Mouse (Mus musculus): ENCODE data around the gene Mllt3.
A peak's percentile ranks its signal among the peaks of the same experiment; 100 is the strongest.
"Not testable (repeated sequence)": the region's sequence is repeated elsewhere in the genome, so short reads cannot be mapped to it uniquely, and the experiment has no call there.

Mllt3 gene

DNA sequence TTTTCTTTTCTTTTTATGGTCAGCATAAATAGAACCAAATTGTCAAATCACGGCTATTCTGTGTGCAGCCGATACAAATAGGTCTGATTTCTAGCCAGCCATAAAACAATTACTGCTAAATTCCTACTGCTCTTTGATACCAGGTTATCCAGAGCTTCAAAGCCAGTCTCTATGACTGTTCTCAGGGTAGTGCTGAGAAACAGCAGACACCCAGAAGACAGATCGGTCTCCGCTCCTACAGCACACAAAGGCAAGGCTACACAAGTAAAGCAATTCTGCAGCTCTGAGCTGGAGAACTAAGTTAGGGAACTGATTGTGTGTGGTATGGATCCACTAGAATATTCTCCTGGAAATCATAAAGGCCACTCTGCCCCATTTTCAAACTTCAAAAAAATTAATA lies 20.4 kb downstream of the Mllt3 start:
- no peak for DNase-seq (ENCODE audit: low read depth, low spot score)

DNA sequence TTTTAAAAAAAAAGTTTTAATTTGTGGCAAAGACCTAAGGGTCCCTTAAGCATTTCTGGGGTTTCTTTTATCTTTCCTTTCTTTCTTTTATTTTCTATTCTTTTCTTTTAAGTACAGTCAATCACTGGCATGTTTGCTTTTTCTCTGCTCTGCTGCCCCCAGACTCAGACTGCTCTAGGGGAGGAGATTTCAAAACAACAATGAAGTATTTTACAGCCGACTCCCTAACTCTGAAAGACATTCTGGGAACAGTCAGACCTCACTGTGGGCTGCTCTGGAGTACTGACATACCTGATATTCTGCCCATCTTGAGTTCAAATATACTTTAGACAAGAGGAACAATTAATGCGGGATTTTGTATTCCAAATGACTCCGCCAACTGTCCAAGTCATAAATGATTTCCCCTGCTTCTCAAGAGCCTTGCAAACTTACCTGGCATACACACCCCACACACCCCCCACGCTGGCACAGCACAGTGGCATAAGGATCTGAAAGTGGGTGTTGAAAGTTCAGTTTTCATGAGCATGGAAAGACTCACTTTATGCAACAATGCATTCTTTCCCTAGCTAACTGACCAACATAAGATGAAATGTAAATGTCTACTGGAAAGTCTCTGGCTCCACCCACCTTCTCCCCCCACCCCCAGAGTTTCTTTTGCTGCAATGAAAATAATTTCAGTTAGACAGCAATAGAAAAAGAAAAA lies 21.1 kb downstream of the Mllt3 start:
- DNase-seq (ENCODE audit: low read depth, low spot score), result no peak

DNA sequence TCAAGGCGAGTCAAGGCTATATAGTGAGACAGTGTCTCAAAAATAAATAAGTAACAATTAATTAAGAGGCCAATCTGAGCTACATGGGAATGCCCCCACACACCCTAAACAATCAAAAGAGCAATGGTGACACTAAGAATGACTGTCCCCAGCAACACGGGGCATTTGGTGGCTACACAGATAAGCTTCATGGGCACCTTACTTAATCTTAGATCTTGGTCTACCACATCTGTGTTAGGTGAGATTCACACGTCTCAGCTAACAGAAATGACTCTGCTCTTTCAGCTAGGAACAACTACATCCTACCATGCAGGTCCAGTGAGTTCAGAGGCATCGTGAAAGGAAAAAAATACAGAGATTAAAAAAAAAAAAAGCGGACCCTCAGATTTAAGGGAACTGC lies 22.7 kb downstream of the Mllt3 start:
- no peak for DNase-seq (ENCODE audit: low read depth, low spot score)

DNA sequence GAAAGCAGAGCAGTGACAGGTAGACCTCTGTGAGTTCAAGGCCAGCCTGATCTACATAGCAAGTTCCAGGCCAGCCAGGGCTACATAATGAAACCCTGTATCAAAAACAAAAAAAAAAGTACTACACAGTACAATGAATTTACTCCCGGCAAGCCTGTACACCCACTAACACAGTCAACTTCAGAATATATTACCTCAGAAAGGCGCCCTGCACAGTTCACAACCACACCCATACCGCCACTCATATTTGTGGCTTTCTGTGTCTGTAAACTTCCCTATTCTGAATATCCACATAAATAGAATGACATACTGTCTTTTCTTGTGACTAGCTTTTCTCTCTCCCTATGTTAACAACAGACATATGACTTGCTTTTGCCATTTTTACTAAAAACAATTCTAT lies 27.4 kb downstream of the Mllt3 start:
- no peak for DNase-seq (ENCODE audit: low read depth, low spot score)

DNA sequence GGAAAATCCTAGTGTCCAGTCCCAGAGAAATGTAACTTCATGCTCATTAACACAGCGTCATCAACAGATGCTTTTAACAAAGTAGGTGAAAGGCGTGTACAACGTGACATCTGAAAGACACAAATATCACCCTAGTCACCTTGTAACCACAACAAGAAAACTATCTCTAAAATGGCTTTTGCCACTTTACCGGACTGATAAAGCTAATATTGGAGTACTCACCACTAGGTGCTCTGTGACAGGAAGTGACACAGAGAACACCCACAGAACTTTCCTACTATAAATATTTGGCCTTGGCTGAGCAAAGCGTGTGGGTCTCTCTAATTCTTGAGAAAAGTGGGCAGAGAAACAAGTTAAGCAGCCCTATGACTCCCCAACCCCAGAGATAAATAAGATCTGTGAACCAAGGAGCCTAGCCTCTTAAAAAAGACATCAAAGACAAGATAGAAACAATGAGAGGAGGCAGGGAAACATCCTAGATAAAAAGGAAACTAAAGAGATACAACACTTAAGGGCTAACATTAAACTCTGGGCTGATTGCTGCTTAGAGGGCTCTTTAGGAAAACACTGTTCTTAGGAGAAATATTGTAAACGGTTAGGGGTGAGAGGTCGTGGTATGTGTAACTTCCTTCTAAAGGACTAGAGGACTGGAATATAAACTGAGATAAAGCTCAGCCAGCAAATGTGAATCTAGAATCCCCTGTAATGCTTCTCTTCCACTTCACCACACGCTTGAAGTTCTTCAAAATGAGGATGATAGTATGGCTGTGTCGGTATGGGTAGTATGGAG lies 29.8 kb downstream of the Mllt3 start:
- DNase-seq (ENCODE audit: low read depth, low spot score), result no peak

DNA sequence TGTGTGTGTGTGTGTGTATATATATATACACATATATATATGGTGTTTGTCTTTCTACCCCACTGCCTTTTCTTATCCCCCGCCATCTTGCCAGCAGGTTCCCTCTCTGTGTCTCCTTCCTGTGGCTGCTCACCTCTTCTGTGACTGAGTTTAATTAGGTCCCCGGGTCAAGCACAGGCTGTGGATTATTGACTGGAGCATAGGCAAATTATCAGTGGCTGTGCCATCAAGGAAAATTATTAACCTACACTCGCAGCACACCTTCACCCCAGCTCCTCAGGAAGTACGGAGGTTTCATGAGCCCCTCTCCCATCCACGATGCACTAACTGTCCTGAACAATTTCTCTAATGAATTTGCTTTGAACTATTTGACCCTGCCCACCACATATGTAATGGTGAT lies 41.5 kb downstream of the Mllt3 start:
- DNase-seq (ENCODE audit: low read depth, low spot score), result no peak

DNA sequence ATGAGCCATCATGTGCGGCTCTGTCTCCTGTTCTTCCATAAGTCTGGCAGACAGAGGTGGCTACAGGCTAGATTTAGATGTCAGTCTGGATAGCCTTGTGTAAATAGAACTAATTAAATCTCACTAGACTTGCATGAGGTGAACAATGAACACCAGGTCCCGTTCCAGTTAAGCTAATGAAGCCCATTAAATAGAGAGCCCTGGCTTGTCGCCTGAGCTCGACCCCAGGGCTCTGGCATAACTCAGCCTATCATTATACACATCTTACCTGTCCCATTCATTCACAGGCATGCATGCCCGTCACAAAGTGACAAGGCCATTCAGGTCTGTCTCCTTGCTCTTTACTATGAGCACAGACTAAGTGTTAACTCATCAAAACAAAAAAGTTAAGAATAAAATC lies 42.2 kb downstream of the Mllt3 start:
- DNase-seq (ENCODE audit: low read depth, low spot score), result no peak

DNA sequence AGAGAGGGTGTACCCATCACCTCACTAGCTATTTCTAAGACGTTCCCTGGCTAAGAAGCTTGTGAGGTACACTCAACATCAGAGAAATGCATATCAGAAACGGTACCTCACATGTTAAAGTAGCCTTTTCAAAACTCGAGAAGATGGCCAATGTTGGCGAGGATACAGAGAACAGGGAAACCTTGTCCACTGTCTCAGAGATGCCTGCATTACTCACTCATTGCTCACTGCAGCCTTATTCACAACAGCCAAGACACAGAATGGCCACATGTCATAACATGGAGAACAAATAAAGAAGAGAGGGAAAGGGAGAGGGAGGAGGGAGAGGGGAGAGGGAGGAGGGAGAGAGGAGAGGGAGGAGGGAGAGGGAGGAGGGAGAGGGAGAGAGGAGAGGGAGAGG lies 47.9 kb downstream of the Mllt3 start:
- no peak for DNase-seq (ENCODE audit: low read depth, low spot score)

DNA sequence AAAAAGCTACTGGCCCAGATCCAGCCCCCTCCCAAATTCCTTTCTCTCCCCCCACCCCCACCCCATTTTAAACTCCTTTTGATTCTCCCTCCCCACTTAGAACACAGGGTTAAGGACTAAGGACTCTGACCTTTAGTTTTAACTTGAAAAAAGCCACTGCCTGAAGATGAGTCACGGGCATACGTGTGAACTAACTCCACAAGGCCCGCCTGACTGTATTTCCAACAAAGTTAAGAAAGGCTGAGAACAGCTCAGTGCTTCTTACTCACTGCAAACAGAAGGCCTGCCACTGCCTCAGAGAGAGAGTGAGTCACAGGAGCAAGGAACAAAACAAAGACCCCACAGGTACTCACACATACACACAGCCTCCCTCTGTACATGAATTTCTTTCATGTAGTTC lies 48.6 kb downstream of the Mllt3 start:
- DNase-seq (ENCODE audit: low read depth, low spot score), result no peak

DNA sequence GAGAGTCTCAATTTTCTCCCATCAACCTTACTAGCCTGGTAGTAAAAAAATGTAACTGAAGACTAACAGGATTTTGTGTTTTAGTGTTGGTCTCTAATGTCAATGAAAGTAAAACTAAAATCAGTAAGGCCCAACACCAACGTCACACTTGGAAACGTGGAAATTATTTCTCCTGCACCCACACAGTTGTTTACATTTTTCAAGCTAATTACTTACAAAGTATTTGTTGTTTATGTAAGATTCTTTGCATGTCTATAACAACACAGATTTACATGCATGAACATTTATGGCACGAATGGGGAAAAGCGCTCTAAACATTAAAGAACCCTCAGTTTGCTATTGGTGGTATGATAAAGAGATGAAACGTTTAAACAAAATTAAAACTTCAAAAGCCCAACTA lies 49.1 kb downstream of the Mllt3 start:
- DNase-seq (ENCODE audit: low read depth, low spot score), result no peak

DNA sequence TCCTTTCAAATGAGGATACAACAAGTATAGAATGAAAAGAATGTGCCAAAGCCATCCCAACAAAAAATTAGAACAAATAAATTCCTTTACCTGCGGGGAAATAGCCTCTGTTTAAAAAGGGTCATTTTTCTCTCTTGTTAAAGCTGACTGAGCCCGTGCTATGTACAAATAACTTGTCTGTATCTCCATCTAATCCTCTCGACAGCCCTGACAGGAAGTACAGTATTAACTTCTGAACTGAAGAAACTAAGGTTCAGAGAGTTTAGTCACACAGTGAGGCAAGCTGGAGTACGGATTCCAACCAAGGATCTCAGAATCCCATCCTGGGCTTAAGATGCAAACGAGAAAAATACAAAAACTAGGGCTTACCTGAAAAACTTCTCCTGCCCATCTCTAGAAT lies 50.6 kb downstream of the Mllt3 start:
- DNase-seq (ENCODE audit: low read depth, low spot score), result no peak

DNA sequence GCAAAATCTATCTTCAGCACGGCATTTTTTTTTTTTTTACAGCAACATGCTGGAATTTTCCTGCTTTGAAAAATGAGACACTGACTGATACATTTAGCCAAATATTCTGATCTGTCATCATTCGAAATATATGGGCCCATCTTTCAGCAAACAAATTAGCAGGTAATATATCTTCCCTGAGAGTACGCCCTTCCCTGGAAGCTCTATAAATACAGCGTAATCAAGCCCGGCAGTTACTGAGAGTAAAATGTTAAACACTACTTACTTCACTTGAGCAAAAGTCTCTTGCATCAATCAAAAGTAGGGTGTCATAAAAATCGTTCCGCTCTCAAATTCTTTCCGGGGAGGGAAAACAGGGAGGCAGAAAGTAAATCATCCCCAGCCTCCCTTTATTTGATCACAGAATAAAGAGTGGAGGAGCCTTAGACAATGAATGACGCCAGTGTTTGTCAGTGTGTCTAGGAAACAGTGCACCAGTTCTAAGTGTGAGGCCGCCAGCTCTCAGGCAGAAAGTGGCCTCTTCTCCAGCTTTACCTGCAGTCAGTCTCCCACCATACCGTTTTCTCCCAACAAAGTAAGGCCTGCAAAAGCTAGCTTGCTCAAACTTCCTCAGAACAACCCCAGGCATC lies 55.2 kb downstream of the Mllt3 start:
- DNase-seq (ENCODE audit: low read depth, low spot score), result peak; percentile 17

DNA sequence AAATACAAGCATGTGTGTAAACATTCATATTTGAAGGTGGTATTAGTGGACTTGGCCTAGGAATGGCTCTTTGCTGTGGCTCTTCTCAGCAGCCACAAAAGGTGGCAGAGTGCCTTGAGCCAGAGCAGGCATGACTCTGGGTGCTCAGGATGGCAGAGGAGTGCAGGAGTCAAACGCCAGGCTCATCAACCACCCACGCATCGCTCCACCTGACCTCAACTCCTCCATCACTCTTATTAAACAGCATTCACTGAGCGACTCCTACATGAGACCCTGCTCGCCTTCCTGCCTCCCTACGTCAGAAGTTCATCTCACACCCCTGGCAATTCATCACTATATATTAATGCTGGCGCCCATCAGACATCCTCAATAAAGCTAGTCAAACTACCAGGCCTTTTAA lies 67.3 kb downstream of the Mllt3 start:
- DNase-seq (ENCODE audit: low read depth, low spot score), result no peak

DNA sequence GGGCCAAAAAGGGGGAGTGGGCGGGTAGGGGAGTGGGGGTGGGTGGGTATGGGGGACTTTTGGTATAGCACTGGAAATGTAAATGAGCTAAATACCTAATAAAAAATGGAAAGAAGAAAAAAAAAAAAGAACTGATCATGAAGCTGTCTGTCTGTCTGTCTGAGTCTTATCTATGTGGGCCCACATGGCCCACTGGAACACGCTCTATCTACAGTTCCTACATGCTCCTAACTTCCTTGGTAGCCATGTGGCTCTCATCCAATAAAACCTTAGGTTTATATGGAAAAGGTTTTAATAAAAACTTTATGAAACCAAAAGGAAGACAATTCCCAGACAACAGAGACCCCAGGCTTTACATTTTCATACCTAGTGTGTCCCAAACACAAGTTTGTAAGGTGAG lies 68.3 kb downstream of the Mllt3 start:
- DNase-seq (ENCODE audit: low read depth, low spot score), result not testable (repeated sequence)

DNA sequence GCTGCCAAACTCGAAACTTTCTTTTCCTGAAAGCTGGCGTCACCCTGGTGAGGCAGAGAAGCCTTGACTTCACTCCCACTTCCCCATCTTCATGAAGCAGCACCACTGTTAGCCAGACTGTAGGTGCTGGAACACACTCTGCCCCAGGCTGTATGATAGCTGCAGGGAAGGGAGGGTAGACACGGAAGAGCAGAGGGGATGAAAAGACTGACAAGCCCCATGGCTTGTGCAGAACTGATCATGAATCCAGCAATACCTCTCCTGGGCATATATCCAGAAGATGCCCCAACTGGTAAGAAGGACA lies 69.4 kb downstream of the Mllt3 start:
- no peak for DNase-seq (ENCODE audit: low read depth, low spot score)

DNA sequence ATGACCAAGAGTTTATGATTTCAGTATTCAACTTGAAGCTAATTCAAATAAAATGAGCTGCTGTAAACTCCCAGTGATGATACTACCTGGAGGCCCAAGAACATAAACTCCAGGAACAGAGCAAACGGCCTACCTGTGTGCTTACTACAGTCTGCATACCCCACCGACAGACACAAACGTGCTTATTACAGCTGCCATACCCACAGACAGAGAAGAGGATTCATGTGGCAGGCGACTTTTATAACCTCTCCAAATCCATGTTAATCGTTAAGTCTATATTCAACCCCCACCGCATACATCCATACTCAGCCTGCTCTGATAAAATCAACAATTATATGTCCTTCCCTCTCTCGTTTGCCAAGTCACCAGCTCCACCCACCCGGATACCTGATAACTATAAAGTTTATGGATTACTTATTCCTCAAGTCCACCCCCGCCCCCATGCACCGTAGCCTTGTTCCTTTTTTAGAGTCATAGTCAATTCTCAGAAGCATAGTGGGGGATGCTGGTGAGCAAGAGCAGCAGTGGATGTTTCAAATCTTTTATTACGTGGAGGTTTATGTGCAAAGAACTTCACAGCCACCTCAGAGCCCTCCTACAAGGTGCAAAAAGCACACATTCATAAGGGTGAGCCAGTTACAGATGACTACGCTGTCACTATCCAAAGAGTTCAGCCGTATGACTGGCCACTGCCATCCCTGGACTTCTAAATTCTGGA lies 70.0 kb downstream of the Mllt3 start:
- no peak for DNase-seq (ENCODE audit: low read depth, low spot score)

DNA sequence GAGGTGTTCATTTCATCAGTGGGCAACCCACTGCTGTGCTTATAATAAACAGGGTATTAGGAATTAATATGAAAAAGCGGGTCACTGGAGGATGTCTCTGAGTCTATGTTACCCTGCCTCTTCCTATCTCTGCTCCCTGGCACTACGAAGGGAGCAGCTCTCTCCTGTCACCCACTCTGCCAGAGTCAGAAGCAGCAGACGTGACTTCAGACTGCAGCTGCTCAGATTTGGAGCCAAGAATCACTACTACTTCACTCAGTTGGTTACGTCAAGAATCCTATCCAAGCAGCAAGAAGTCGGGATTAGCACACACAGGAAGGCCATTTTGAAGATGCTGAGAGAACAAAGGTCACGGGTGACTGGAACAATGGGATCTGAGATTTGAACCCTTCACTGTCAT lies 71.3 kb downstream of the Mllt3 start:
- DNase-seq (ENCODE audit: low read depth, low spot score), result no peak

DNA sequence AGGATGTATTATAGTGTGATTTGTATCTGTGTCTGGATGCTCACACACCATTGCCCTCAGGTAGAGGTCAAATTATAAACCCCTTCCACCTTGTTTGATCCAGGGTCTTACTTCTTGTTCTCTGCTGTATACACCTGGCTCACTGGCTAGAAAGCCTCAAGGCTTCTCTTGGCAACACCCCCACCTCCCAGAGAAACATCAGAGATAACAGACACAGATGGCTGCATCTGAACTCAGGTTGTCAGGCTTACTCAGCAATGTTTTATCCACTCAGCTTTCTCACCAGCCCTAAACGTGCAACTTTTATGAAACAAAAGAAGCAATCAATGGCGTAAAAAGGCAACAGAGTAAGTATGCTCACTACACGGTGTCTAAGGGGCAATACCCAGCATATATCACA lies 75.3 kb downstream of the Mllt3 start:
- DNase-seq (ENCODE audit: low read depth, low spot score), result no peak

DNA sequence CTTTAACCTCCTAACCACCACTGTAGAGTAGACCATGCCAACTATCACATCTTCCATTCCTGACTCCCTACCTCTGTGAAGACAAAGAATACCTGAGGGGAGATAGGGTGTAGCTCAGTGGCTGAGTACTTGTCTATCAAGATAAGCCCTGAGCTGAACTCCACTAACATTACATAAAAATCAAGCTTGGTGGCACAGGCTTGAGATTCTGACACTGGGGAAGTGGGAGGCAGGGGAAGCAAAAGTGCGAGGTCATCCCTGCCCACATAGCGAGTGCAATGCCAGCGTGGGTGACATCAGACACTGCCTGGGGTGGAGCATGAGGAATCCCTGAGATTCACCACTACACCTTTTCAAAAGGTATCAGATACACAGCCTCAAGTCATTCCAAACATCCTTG lies 76.0 kb downstream of the Mllt3 start:
- DNase-seq (ENCODE audit: low read depth, low spot score), result no peak

DNA sequence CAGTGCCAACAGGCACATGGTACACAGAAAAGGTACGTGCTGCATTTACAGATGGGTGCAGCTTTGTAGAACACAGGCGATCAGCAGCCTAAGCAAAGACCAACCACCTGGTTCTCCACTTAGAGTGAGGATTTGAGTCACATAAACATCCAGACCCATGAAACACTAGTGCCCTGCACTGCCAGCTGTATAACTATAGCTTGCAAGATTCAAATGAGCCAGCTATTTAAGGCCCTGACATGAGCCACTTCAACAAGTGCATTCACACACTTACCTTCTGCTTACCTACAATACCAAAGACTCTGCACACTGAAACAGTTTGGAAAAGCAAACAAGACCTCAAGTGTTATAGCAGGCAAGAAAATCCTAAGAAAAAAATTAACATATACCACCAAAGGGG lies 78.0 kb downstream of the Mllt3 start:
- DNase-seq (ENCODE audit: low read depth, low spot score), result no peak

DNA sequence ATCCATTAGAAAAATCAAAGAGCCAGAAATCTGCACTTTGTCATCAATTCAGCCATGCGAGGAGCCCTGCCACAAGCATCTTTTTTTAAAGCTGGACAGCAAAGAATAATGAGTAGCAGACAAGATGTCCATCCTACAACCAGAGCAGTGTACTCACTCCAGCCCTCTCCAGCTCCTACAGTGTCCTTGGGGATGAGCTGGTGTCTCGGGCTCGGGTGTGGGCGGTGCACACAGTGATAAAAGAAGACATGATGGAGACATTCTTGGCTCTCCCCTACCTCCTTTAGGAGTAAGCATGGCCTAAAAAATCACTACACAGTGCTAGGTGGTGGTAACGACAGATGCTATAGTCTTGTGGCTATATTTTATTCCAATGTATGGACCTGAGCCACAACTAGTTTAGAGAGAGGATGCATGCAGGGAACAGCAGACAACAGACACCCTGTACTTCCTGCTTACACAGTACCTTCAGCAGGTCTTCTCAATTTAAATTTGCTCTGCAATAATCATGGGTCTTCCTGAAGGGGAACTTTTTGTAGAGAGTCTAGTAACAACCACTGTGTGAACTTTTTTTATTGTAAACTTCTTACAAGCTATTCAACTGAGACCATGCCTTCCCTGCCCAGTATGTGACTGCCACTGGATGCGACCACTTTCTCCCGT lies 78.6 kb downstream of the Mllt3 start:
- DNase-seq (ENCODE audit: low read depth, low spot score), result no peak

DNA sequence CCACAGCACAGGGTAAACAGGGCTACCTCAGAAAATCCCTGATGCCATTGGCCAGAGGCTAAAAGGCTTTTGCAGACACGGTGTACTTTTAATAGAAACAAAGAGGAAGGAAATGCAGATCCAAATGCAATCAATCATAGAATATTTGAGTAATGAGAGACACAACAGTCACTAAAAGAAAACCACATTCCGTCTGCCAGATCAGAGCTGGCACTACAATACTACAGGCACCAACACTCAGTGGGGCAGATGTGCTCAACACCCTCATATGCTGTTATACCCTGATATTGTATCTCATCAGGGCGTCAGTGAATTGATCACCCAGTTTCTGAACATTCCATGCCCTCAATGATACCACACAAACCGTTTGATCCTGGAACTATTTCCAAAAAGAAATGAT lies 79.4 kb downstream of the Mllt3 start:
- DNase-seq (ENCODE audit: low read depth, low spot score), result no peak

Measured in forelimb bud, embryonic 11.5 days (tissue).